ENCODE assay signal across 8 mouse cellular contexts in the genomic region with DNA sequence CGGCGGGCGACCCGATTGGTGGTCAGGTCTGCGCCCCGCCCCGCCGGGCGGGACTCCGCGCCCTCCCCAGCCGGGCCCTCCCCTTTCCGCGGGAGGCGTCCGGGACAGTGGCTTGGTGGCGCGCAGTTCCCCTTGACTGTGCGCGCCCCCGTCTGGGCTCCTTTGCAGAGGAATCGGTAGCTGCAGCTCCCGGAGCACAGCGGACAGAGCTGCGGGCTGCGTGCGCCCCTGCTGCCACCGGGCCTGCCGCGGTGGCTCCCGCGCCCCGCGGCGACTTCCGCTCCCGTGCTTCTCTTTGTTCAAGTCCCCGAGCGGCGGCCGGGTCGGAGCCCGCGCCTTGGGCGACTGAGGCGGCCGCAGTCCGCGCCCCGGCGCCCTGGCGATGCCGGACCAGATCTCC.
DNase-seq lines count a peak whose midpoint lies in the region; ATAC-seq lines count a peak whose summit lies in the region.
"Not testable (repeated sequence)": the region's sequence is repeated elsewhere in the genome, so short reads cannot be mapped to it uniquely, and the experiment has no call there.

No protein-coding gene starts in this region.

- not testable (repeated sequence) for H3K36me3 ChIP-seq in forebrain, embryonic 16.5 days (ENCODE audit: control insufficient read depth, insufficient read depth); heart, embryonic 16.5 days (ENCODE audit: control insufficient read depth, insufficient read depth); kidney, embryonic 14.5 days (ENCODE audit: control insufficient read depth, insufficient read depth, low read length); limb, embryonic 10.5 days

- not testable (repeated sequence) for H3K9me3 ChIP-seq in forebrain, embryonic 16.5 days (ENCODE audit: control insufficient read depth, low read length); heart, embryonic 16.5 days (replicated peaks; ENCODE audit: control insufficient read depth, low read length); kidney, embryonic 14.5 days (ENCODE audit: control insufficient read depth, low read length); limb, embryonic 10.5 days (replicated peaks)

- not testable (repeated sequence) for H3K9ac ChIP-seq in forebrain, embryonic 16.5 days (replicated peaks; ENCODE audit: low read depth, low read length); heart, embryonic 16.5 days (ENCODE audit: low read length)
- H3K9ac ChIP-seq in kidney, embryonic 14.5 days (ENCODE audit: low read depth, low read length) = peak overlapping the region; percentile 66

- peak overlapping the region; percentile 34 for H3K4me3 ChIP-seq in forebrain, embryonic 16.5 days (replicated peaks; ENCODE audit: low read length)
- peak overlapping the region; percentile 46 for H3K4me3 ChIP-seq in heart, embryonic 16.5 days (ENCODE audit: low read length)
- H3K4me3 ChIP-seq in kidney, embryonic 14.5 days (ENCODE audit: low read length) = peak overlapping the region; percentile 43
- peak overlapping the region; percentile 52 for H3K4me3 ChIP-seq in limb, embryonic 10.5 days

- ATAC-seq in forebrain, embryonic 16.5 days; heart, embryonic 16.5 days (replicated peaks; ENCODE audit: extremely low read depth, insufficient read depth, low FRiP score); kidney, embryonic 14.5 days (ENCODE audit: low FRiP score, low TSS enrichment): not testable (repeated sequence)

- WGBS in forebrain, embryonic 16.5 days = 4% methylated on average over 39 of the region's 53 CpGs
- 2% methylated on average over 30 of the region's 53 CpGs for WGBS in heart, embryonic 16.5 days
- 2% methylated on average over 13 of the region's 53 CpGs for WGBS in kidney, embryonic 14.5 days
- under 1% methylated on average over 38 of the region's 53 CpGs for WGBS in limb, embryonic 10.5 days

- not testable (repeated sequence) for H3K27me3 ChIP-seq in forebrain, embryonic 16.5 days (replicated peaks; ENCODE audit: control insufficient read depth, insufficient read depth, low read length); heart, embryonic 16.5 days (ENCODE audit: control insufficient read depth, insufficient read depth, low read length); kidney, embryonic 14.5 days (ENCODE audit: control insufficient read depth, insufficient read depth, low read length); limb, embryonic 10.5 days (ENCODE audit: low read depth, poor library complexity, severe bottlenecking)

- H3K4me2 ChIP-seq in forebrain, embryonic 16.5 days (ENCODE audit: low read length); kidney, embryonic 14.5 days (replicated peaks; ENCODE audit: low read depth, low read length): not testable (repeated sequence)
- H3K4me2 ChIP-seq in heart, embryonic 16.5 days (ENCODE audit: low read depth, low read length) = peak overlapping the region; percentile 26; the same call in 1 of the 2 replicates

- not testable (repeated sequence) for H3K27ac ChIP-seq in forebrain, embryonic 16.5 days (ENCODE audit: low read length); heart, embryonic 16.5 days (ENCODE audit: low read length); kidney, embryonic 14.5 days (ENCODE audit: low read depth, low read length)
- H3K27ac ChIP-seq in limb, embryonic 10.5 days = peak overlapping the region; percentile 74; the same call in 1 of the 2 replicates

- peak; percentile 41 for DNase-seq in adrenal gland, postnatal 25 days
- DNase-seq in limb, embryonic 10.5 days (ENCODE audit: low spot score) = peak; percentile 44
- DNase-seq in mesoderm, embryonic 11.5 days (ENCODE audit: low read depth, low spot score) = peak; percentile 37
- DNase-seq in right cerebral cortex, postnatal 25 days = peak; percentile 38
- DNase-seq in urinary bladder, postnatal 36 days (ENCODE audit: low spot score in 2 of 2) = peak; percentile 15 to 40

- not testable (repeated sequence) for H3K4me1 ChIP-seq in forebrain, embryonic 16.5 days (replicated peaks; ENCODE audit: control insufficient read depth, insufficient read depth, low read length); heart, embryonic 16.5 days (ENCODE audit: control insufficient read depth, insufficient read depth, low read length); kidney, embryonic 14.5 days (ENCODE audit: control insufficient read depth, insufficient read depth, low read length); limb, embryonic 10.5 days
